Mouse (Mus musculus) hindbrain, postnatal 0 days (tissue): ENCODE measurements around the gene Gm1113. TPM values are rescaled to one million over a fixed set of nuclear protein-coding genes. Genes with fewer than 3 reads are reported as not detected.

ENCODE experiments used
- ATAC-seq: fragments of 200-750 bp; cut with Nextera tagmentation; 2 replicates; pipeline ENCODE4 v1.8.0; 2017; ENCODE audit warnings: mild to moderate bottlenecking, moderate TSS enrichment, moderate library complexity
- DNase-seq: peaks from one replicate; pipeline ENCODE4 v3.0.0-alpha.2; 2015; ENCODE audit warnings: low spot score
- H3K27ac ChIP-seq: fragments of 300-500 bp; sonication (generic); 2 replicates; pipeline ENCODE4 v1.5.1; 2014; ENCODE audit warnings: mild to moderate bottlenecking
- H3K27me3 ChIP-seq: fragments of 300-500 bp; sonication (generic); 2 replicates; pipeline ENCODE4 v1.6.1; 2014; ENCODE audit warnings: low read length, mixed read lengths; ENCODE audit not compliant: insufficient read depth
- H3K36me3 ChIP-seq: fragments of 300-500 bp; sonication (generic); 2 replicates; pipeline ENCODE4 v1.6.1; 2014; ENCODE audit warnings: low read length, mixed read lengths; ENCODE audit not compliant: insufficient read depth
- H3K4me1 ChIP-seq: fragments of 300-500 bp; sonication (generic); 2 replicates; pipeline ENCODE4 v1.6.1; 2014; ENCODE audit warnings: antibody characterized with exemption, low read length, mixed read lengths; ENCODE audit not compliant: insufficient read depth
- H3K4me2 ChIP-seq: fragments of 300-500 bp; sonication (generic); 2 replicates; pipeline ENCODE4 v1.6.1; 2014; ENCODE audit warnings: low read depth, mild to moderate bottlenecking, low read length, moderate library complexity, mixed read lengths
- H3K4me3 ChIP-seq: fragments of 300-500 bp; sonication (generic); 2 replicates; pipeline ENCODE4 v1.5.1; 2014; ENCODE audit warnings: low read length
- H3K9ac ChIP-seq: fragments of 300-500 bp; sonication (generic); replicated peaks from 2 replicates; pipeline ENCODE4 v1.6.1; 2014; ENCODE audit warnings: mild to moderate bottlenecking, low read length, moderate library complexity, mixed read lengths
- H3K9me3 ChIP-seq: fragments of 300-500 bp; sonication (generic); 2 replicates; pipeline ENCODE4 v1.6.1; 2016; ENCODE audit warnings: low read length, mixed read lengths
- CTCF ChIP-seq: IDR thresholded peaks from 2 replicates; pipeline ENCODE4 v1.5.1; 2016; ENCODE audit warnings: antibody characterized with exemption, control low read depth, low read depth
- WGBS: fragments of 180-500 bp; shearing (Covaris S2); extraction: QIAGEN DNeasy Blood & Tissue Kit; methylation state at CpG from one replicate; pipeline ENCODE4 v1.1.7; 2014; 5-methylcytosine and 5-hydroxymethylcytosine counted together
- polyA plus RNA-seq: library from polyadenylated mRNA; unstranded; fragments of >200 nt; fragmentation: Nextera tagmentation; extraction: Ambion mirVana; gene quantifications from 2 replicates; pipeline ENCODE4 v1.2.1, GENCODE M21; 2015
- total RNA-seq: library from RNA; depleted of rRNA; stranded (reverse); fragments of >200 nt; gene quantifications from 2 replicates; pipeline ENCODE4 v1.2.3, GENCODE M21; 2014; rRNA removed

Gm1113 gene
- total and polyA plus RNA-seq, 2 experiments from 2014 or later, result not detected

- Histone ChIP-seq H3K27me3 (no peaks in the 10 kb centered on the region), H3K4me2 (peak overlapping the region; percentile 26; the same call in 1 of the 2 replicates), H3K9ac (no peak overlapping the region), H3K36me3 (0 out of 2 replicates have a peak, but pooled peaks cover 5% of the 10 kb centered on the region), H3K4me3 (no peak overlapping the region), H3K9me3 (no peaks in the 10 kb centered on the region), H3K27ac (no peak overlapping the region), H3K4me1 (no peaks in the 10 kb centered on the region)
- ATAC-seq, result no peak
- no peak for TF ChIP-seq CTCF
- peak; percentile 31 for DNase-seq
- 43% methylated on average over 13 of the region's 13 CpGs for WGBS
Measured at GRCm38 (mm10) chr9:35482014-35482898, 35.8 kb downstream of the Gm1113 start.

DNA sequence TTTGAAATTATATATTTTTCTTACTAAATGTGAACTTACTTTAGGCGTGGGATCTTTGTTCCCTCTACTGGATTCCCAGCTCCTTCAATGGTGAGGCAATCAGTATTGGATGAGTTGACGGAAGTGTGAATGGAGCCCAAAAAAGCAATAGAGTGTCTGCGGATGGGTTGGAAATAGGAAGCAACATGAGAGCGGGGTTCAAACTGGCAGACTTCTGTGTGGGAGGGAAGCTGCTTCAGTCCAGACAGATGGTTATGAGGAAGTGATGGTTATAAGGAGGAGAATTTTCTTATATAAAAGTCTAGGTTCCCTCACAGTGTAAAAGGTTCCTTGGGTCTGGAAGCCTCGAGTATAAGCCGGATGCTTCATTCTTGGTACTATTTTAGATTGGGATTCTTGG, 38.6 kb downstream of the Gm1113 start:
- WGBS, result 92% methylated on average over 6 of the region's 6 CpGs
- Histone ChIP-seq H3K4me2 (no peak overlapping the region), H3K4me3 (no peak overlapping the region), H3K36me3 (0 out of 2 replicates have a peak, but pooled peaks cover 5% of the 10 kb centered on the region), H3K27me3 (no peaks in the 10 kb centered on the region), H3K9me3 (no peaks in the 10 kb centered on the region), H3K4me1 (no peaks in the 10 kb centered on the region), H3K27ac (no peak overlapping the region), H3K9ac (no peak overlapping the region)
- ATAC-seq, result no peak
- DNase-seq, result no peak
- TF ChIP-seq CTCF, result no peak

GRCm38 (mm10) chr9:35475394-35475793, 42.7 kb downstream of the Gm1113 start:
- Histone ChIP-seq H3K27ac (no peak overlapping the region), H3K4me2 (no peak overlapping the region), H3K9me3 (no peaks in the 10 kb centered on the region), H3K4me1 (no peaks in the 10 kb centered on the region), H3K36me3 (0 out of 2 replicates have a peak, but pooled peaks cover 3% of the 10 kb centered on the region), H3K4me3 (no peak overlapping the region), H3K9ac (no peak overlapping the region), H3K27me3 (no peaks in the 10 kb centered on the region)
- no peak for DNase-seq
- ATAC-seq, result no peak
- TF ChIP-seq CTCF, result no peak
- 87% methylated on average over 7 of the region's 7 CpGs for WGBS

DNA sequence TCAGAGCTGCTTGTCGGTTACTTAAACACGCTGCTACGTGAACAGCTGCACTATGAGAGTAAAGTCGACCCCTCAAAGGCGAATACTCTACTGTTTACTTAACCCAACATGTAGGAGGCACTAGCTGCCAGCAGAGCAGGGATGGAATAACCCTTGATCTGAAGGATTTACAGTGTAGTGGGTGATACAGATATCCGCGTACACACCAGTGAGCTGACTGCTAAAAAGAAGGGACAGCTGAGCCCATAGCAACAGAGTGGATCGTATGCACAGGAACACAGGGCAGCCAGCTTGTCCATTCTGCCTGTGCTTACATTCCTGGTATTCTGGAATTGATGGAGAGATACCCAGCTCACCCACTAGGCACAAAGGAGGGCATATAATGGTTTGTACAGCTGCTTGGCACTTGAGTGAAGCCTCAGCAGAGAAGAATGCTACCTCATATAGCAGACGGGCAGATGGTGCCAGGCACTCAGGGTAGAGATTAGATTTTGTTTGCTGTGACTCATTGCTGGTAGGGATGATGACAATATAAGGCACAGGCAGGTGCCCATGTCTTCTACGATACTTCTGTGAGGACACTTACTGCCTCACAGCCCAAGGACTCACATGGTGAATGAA, 43.9 kb downstream of the Gm1113 start:
- H3K4me2 ChIP-seq, result no peak overlapping the region
- H3K27ac ChIP-seq, result no peak overlapping the region
- no peak overlapping the region for H3K9ac ChIP-seq
- H3K36me3 ChIP-seq, result 0 out of 2 replicates have a peak, but pooled peaks cover 3% of the 10 kb centered on the region
- 81% methylated on average over 10 of the region's 10 CpGs for whole genome bisulfite sequencing
- ATAC-seq, result no peak
- no peak overlapping the region for H3K4me3 ChIP-seq
- no peak for TF ChIP-seq CTCF
- H3K9me3 ChIP-seq, result no peaks in the 10 kb centered on the region
- DNase-seq, result no peak
- H3K4me1 ChIP-seq, result no peaks in the 10 kb centered on the region
- H3K27me3 ChIP-seq, result no peaks in the 10 kb centered on the region

- H3K4me3 ChIP-seq, result no peak overlapping the region
- DNase-seq (no peak), ATAC-seq (no peak)
- H3K4me2 ChIP-seq, result no peak overlapping the region
- H3K27me3 ChIP-seq, result no peaks in the 10 kb centered on the region
- H3K36me3 ChIP-seq, result no peaks in the 10 kb centered on the region
- no peak overlapping the region for H3K9ac ChIP-seq
- H3K9me3 ChIP-seq, result no peaks in the 10 kb centered on the region
- TF ChIP-seq CTCF, result no peak
- no peaks in the 10 kb centered on the region for H3K4me1 ChIP-seq
- H3K27ac ChIP-seq, result no peak overlapping the region
Measured at GRCm38 (mm10) chr9:35468913-35469312, 49.2 kb downstream of the Gm1113 start.

DNA sequence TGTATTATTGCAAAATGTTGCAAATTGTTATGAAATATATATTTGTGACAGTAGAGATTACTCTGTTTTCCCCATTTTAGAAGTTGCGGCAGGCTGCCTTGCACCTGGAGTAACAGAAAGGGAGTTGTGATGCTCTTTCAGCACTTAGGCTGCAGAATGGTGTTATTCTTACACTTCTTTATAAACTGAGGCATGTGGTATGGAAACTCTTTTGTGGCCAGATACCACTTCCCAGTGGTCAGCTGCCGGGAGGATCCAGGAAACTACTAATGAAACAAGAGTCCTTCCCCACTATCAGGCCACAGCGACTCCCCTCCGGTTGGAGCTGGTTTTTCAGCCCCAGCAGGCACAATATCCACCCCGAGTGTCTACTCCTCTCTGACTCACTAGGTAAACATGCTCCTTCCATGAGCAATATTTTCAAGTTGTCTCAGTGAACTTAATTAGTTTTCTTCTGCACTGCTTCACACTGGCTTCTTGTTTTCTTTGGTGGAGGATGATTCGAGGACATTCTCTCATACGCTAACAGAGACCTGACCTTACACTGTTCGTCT, 50.7 kb downstream of the Gm1113 start:
- Histone ChIP-seq H3K27me3 (no peaks in the 10 kb centered on the region), H3K9ac (no peak overlapping the region), H3K36me3 (no peaks in the 10 kb centered on the region), H3K4me2 (no peak overlapping the region), H3K27ac (no peak overlapping the region), H3K9me3 (no peaks in the 10 kb centered on the region), H3K4me3 (no peak overlapping the region), H3K4me1 (no peaks in the 10 kb centered on the region)
- TF ChIP-seq CTCF, result no peak
- no peak for ATAC-seq
- WGBS, result 74% methylated on average over 8 of the region's 8 CpGs
- DNase-seq, result no peak

DNA sequence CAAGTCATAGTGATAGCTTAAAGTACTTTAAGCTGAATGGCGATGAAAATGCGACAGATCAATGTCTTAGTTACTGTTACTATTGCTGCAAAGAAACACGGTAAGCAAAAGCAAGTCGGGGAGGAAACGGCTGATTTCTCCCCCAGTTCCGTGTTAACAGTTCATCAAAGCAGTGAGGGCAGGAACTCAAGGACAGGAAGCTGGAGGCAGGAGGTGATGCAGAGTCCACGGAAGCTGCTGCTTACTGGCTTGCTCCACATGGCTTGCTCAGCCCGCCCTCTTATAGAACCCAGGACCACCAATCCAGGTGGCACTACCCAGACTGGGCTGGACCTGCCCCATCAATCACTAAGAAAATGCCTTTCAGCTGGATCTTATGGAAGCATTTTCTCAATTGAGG, 58.5 kb downstream of the Gm1113 start:
- Histone ChIP-seq H3K27ac (no peak overlapping the region), H3K9me3 (no peaks in the 10 kb centered on the region), H3K4me2 (no peak overlapping the region), H3K4me1 (no peaks in the 10 kb centered on the region), H3K9ac (no peak overlapping the region), H3K4me3 (no peak overlapping the region), H3K36me3 (0 out of 2 replicates have a peak, but pooled peaks cover 4% of the 10 kb centered on the region), H3K27me3 (no peaks in the 10 kb centered on the region)
- no peak for TF ChIP-seq CTCF
- ATAC-seq, result no peak
- no peak for DNase-seq
- 89% methylated on average over 8 of the region's 8 CpGs for WGBS

Other genes with a start within 250 kb of the Gm1113 start
- gene Cdon, start 97.1 kb downstream of the Gm1113 start, total RNA-seq, result 10.6 and 11.1 TPM in 2 replicates
- 1.0 and 1.7 TPM in 2 replicates for gene Cdon, start 97.1 kb downstream of the Gm1113 start, polyA plus RNA-seq
- 19.7 and 19.8 TPM in 2 replicates for gene Ddx25, start 40.3 kb upstream of the Gm1113 start, total RNA-seq
- 23.3 and 24.4 TPM in 2 replicates for gene Ddx25, start 40.3 kb upstream of the Gm1113 start, polyA plus RNA-seq
- 8.3 and 10.2 TPM in 2 replicates for gene Pus3, start 40.3 kb upstream of the Gm1113 start, total RNA-seq
- 12.2 and 13.7 TPM in 2 replicates for gene Pus3, start 40.3 kb upstream of the Gm1113 start, polyA plus RNA-seq
- gene Pate2, start 52.0 kb upstream of the Gm1113 start, total RNA-seq, result 0.47 and 0.79 TPM in 2 replicates
- 0.41 and 0.67 TPM in 2 replicates for gene Pate2, start 52.0 kb upstream of the Gm1113 start, polyA plus RNA-seq
- 9.6 and 9.7 TPM in 2 replicates for gene Hyls1, start 52.1 kb upstream of the Gm1113 start, total RNA-seq
- gene Hyls1, start 52.1 kb upstream of the Gm1113 start, polyA plus RNA-seq, result 9.5 and 11.8 TPM in 2 replicates
- gene Pate4, start 93.7 kb upstream of the Gm1113 start, total RNA-seq, result not detected in 2 replicates
- gene Pate4, start 93.7 kb upstream of the Gm1113 start, polyA plus RNA-seq, result not detected in 2 replicates
- gene Pate3, start 129.9 kb upstream of the Gm1113 start, total RNA-seq, result not detected in 2 replicates
- not detected in 2 replicates for gene Pate3, start 129.9 kb upstream of the Gm1113 start, polyA plus RNA-seq
- not detected in 2 replicates for gene Pate1, start 169.1 kb upstream of the Gm1113 start, total RNA-seq
- gene Pate1, start 169.1 kb upstream of the Gm1113 start, polyA plus RNA-seq, result not detected in 2 replicates
- not detected in 2 replicates for gene Gm17677, start 222.8 kb upstream of the Gm1113 start, total RNA-seq
- gene Gm17677, start 222.8 kb upstream of the Gm1113 start, polyA plus RNA-seq, result not detected in 2 replicates